Mouse (Mus musculus): Measurements from ENCODE around the gene Rabgap1l. TPM values are rescaled to one million over a fixed set of nuclear protein-coding genes. Genes with fewer than 3 reads are reported as not detected.
"Not testable (repeated sequence)": the region's sequence is repeated elsewhere in the genome, so short reads cannot be mapped to it uniquely, and the experiment has no call there.

Rabgap1l gene
- total and polyA plus RNA-seq, 3 experiments, result 19.0 to 68.4 (median 67.6) TPM

GRCm38 (mm10) chr1:160441161-160441560 lies 351.9 kb downstream of the Rabgap1l start:
- no peak for TF ChIP-seq CTCF (IDR thresholded peaks at IDR 0.05)
- TF ChIP-seq POLR2A (IDR thresholded peaks at IDR 0.05; ENCODE audit: insufficient read depth, low read depth, low read length), result no peak
- no peak for TF ChIP-seq EP300 (IDR thresholded peaks at IDR 0.05; ENCODE audit: insufficient read depth, low read depth, low read length)
- Histone ChIP-seq H3K4me3 (no peak overlapping the region), H3K4me1 (ENCODE audit: control insufficient read depth, insufficient read depth, low read length) (no peaks in the 10 kb centered on the region; the same call in 1 of the 2 replicates), H3K79me2 (replicated peaks; ENCODE audit: control insufficient read depth, insufficient read depth, low read length) (no peaks in the 10 kb centered on the region), H3K27ac (no peak overlapping the region), H3K36me3 (ENCODE audit: control insufficient read depth, insufficient read depth, low read length) (peaks cover 2% of the 10 kb centered on the region; the same call in 1 of the 2 replicates), H3K9ac (ENCODE audit: low read depth, low read length) (no peak overlapping the region), H3K27me3 (ENCODE audit: control insufficient read depth, insufficient read depth, low read length) (no peaks in the 10 kb centered on the region)
- intact Hi-C loops (cut with DNase I), result no loop called here
- 64% methylated on average over 5 of the region's 5 CpGs for WGBS
- no peak for DNase-seq

GRCm38 (mm10) chr1:160438820-160439219 lies 354.2 kb downstream of the Rabgap1l start:
- 78% methylated on average over 4 of the region's 4 CpGs for WGBS
- peaks cover 2% of the 10 kb centered on the region; the same call in 1 of the 2 replicates for H3K36me3 ChIP-seq (ENCODE audit: control insufficient read depth, insufficient read depth, low read length)
- H3K4me1 ChIP-seq (ENCODE audit: control insufficient read depth, insufficient read depth, low read length), result no peaks in the 10 kb centered on the region; the same call in 1 of the 2 replicates
- no peak overlapping the region for H3K27ac ChIP-seq
- H3K4me3 ChIP-seq, result no peak overlapping the region
- DNase-seq, result no peak
- TF ChIP-seq EP300 (IDR thresholded peaks at IDR 0.05; ENCODE audit: insufficient read depth, low read depth, low read length) (no peak), POLR2A (IDR thresholded peaks at IDR 0.05; ENCODE audit: insufficient read depth, low read depth, low read length) (no peak), CTCF (IDR thresholded peaks at IDR 0.05) (no peak)
- no peaks in the 10 kb centered on the region for H3K27me3 ChIP-seq (ENCODE audit: control insufficient read depth, insufficient read depth, low read length)
- H3K79me2 ChIP-seq (replicated peaks; ENCODE audit: control insufficient read depth, insufficient read depth, low read length), result no peaks in the 10 kb centered on the region
- intact Hi-C loops (cut with DNase I), result no loop called here
- H3K9ac ChIP-seq (ENCODE audit: low read depth, low read length), result no peak overlapping the region

- 83% methylated on average over 5 of the region's 5 CpGs for WGBS
These were observed 375.7 kb downstream of the Rabgap1l start for GRCm38 (mm10) chr1:160417196-160417854.

GRCm38 (mm10) chr1:160410822-160411221 lies 382.2 kb downstream of the Rabgap1l start:
- DNase-seq, result no peak
- no peak overlapping the region for H3K4me3 ChIP-seq
- no peaks in the 10 kb centered on the region; the same call in 1 of the 2 replicates for H3K4me1 ChIP-seq (ENCODE audit: control insufficient read depth, insufficient read depth, low read length)
- no peaks in the 10 kb centered on the region for H3K79me2 ChIP-seq (replicated peaks; ENCODE audit: control insufficient read depth, insufficient read depth, low read length)
- WGBS, result 25% methylated on average over 5 of the region's 5 CpGs
- H3K36me3 ChIP-seq (ENCODE audit: control insufficient read depth, insufficient read depth, low read length), result no peaks in the 10 kb centered on the region
- intact Hi-C loops (cut with DNase I), result no loop called here
- H3K27me3 ChIP-seq (ENCODE audit: control insufficient read depth, insufficient read depth, low read length), result no peaks in the 10 kb centered on the region
- H3K27ac ChIP-seq, result no peak overlapping the region
- no peak overlapping the region for H3K9ac ChIP-seq (ENCODE audit: low read depth, low read length)
- peak; percentile 72 for TF ChIP-seq CTCF (IDR thresholded peaks at IDR 0.05)
- no peak for TF ChIP-seq POLR2A (IDR thresholded peaks at IDR 0.05; ENCODE audit: insufficient read depth, low read depth, low read length)
- no peak for TF ChIP-seq EP300 (IDR thresholded peaks at IDR 0.05; ENCODE audit: insufficient read depth, low read depth, low read length)

More at GRCm38 (mm10) chr1:160417196-160417854, 375.7 kb downstream of the Rabgap1l start:
- Histone ChIP-seq H3K9ac (ENCODE audit: low read depth, low read length) (no peak overlapping the region), H3K4me3 (no peak overlapping the region), H3K4me1 (ENCODE audit: control insufficient read depth, insufficient read depth, low read length) (no peaks in the 10 kb centered on the region), H3K27me3 (ENCODE audit: control insufficient read depth, insufficient read depth, low read length) (no peaks in the 10 kb centered on the region), H3K36me3 (ENCODE audit: control insufficient read depth, insufficient read depth, low read length) (no peaks in the 10 kb centered on the region), H3K27ac (no peak overlapping the region), H3K79me2 (replicated peaks; ENCODE audit: control insufficient read depth, insufficient read depth, low read length) (no peaks in the 10 kb centered on the region)
- TF ChIP-seq CTCF (IDR thresholded peaks at IDR 0.05) (no peak), EP300 (IDR thresholded peaks at IDR 0.05; ENCODE audit: insufficient read depth, low read depth, low read length) (no peak), POLR2A (IDR thresholded peaks at IDR 0.05; ENCODE audit: insufficient read depth, low read depth, low read length) (no peak)
- no peak for DNase-seq
- intact Hi-C loops (cut with DNase I), result no loop called here

- H3K9ac ChIP-seq (ENCODE audit: low read depth, low read length); H3K27ac ChIP-seq; H3K4me1 ChIP-seq (ENCODE audit: control insufficient read depth, insufficient read depth, low read length); H3K36me3 ChIP-seq (ENCODE audit: control insufficient read depth, insufficient read depth, low read length); H3K27me3 ChIP-seq (ENCODE audit: control insufficient read depth, insufficient read depth, low read length); DNase-seq; H3K79me2 ChIP-seq (replicated peaks; ENCODE audit: control insufficient read depth, insufficient read depth, low read length); intact Hi-C loops (cut with DNase I); H3K4me3 ChIP-seq: not testable (repeated sequence)
- over 99% methylated on average over 4 of the region's 4 CpGs for WGBS
These were observed 383.3 kb downstream of the Rabgap1l start for GRCm38 (mm10) chr1:160409689-160410088.

- Histone ChIP-seq H3K4me3 (no peak overlapping the region), H3K27ac (no peak overlapping the region), H3K9ac (ENCODE audit: low read depth, low read length) (no peak overlapping the region), H3K27me3 (ENCODE audit: control insufficient read depth, insufficient read depth, low read length) (no peaks in the 10 kb centered on the region), H3K36me3 (ENCODE audit: control insufficient read depth, insufficient read depth, low read length) (no peaks in the 10 kb centered on the region), H3K79me2 (replicated peaks; ENCODE audit: control insufficient read depth, insufficient read depth, low read length) (no peaks in the 10 kb centered on the region), H3K4me1 (ENCODE audit: control insufficient read depth, insufficient read depth, low read length) (no peaks in the 10 kb centered on the region; the same call in 1 of the 2 replicates)
- DNase-seq, result no peak
- TF ChIP-seq POLR2A (IDR thresholded peaks at IDR 0.05; ENCODE audit: insufficient read depth, low read depth, low read length) (no peak), EP300 (IDR thresholded peaks at IDR 0.05; ENCODE audit: insufficient read depth, low read depth, low read length) (no peak)
- WGBS, result 79% methylated on average over 1 of the region's 1 CpGs
- intact Hi-C loops (cut with DNase I), result no loop called here
These were observed 383.9 kb downstream of the Rabgap1l start for GRCm38 (mm10) chr1:160409123-160409522.
